Mouse (Mus musculus): ENCODE results near the gene Atg4a-ps.

DNA sequence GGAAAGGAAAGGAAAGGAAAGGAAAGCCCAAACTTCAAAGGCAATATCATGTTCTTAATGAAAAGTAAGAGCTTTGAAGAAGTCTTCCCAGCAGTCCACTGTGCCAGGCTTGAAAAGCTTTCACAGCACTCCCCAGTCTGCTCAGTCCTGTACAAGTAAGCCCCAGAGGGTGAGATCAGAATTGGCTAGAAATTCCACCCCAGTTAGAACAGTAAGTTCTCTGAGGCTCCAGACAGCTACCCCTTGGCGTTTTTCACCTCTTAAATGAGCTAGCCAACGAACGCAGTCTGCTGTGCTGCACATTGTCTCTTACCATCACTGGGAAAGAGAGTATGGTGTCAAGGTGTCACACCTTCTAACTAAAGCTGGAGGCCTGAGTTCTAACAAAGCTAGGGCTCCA, 18.2 kb downstream of the Atg4a-ps start:
- no peak for TF ChIP-seq CTCF (IDR thresholded peaks at IDR 0.05; ENCODE audit: low read depth)
- TF ChIP-seq EP300 (IDR thresholded peaks at IDR 0.05; ENCODE audit: low read depth) = no peak

All from liver, postnatal 0 days (tissue).